Mouse (Mus musculus) adrenal gland (tissue): ENCODE data around the gene Syn2.

ENCODE experiments used
- intact Hi-C: fragments of 180-260 bp; cut with DNase I; formaldehyde crosslinking; loops from one replicate; pipeline ENCODE4 v1.15.1; 2025
- long read RNA-seq, 2 experiments: library from polyadenylated mRNA; unstranded; transcript quantifications; one replicate each; pipeline ENCODE4 v2.0.0; 2020; ENCODE audit warnings: borderline replicate concordance in 1 of 2; ENCODE audit not compliant: insufficient replicate concordance in 1 of 2

Gene Syn2
- long read RNA-seq, experiment 1, transcript Syn2-205 (11 exons, 2,386 nt): major isoform, 6 of 14 reads
- long read RNA-seq, experiment 1, transcript Syn2-201 (13 exons, 2,708 nt): major isoform, 6 of 14 reads
- long read RNA-seq, experiment 1, partial matches to known transcripts: 0 of 14 reads
- long read RNA-seq, experiment 1, other reads (novel, unspliced or antisense): 2 of 14 reads
- long read RNA-seq, experiment 2, transcript Syn2-201 (13 exons, 2,708 nt): minor isoform, 16 of 50 reads
- long read RNA-seq, experiment 2, transcript Syn2-205 (11 exons, 2,386 nt): major isoform, 28 of 50 reads
- long read RNA-seq, experiment 2, partial matches to known transcripts: 1 of 50 reads
- long read RNA-seq, experiment 2, other reads (novel, unspliced or antisense): 5 of 50 reads

DNA sequence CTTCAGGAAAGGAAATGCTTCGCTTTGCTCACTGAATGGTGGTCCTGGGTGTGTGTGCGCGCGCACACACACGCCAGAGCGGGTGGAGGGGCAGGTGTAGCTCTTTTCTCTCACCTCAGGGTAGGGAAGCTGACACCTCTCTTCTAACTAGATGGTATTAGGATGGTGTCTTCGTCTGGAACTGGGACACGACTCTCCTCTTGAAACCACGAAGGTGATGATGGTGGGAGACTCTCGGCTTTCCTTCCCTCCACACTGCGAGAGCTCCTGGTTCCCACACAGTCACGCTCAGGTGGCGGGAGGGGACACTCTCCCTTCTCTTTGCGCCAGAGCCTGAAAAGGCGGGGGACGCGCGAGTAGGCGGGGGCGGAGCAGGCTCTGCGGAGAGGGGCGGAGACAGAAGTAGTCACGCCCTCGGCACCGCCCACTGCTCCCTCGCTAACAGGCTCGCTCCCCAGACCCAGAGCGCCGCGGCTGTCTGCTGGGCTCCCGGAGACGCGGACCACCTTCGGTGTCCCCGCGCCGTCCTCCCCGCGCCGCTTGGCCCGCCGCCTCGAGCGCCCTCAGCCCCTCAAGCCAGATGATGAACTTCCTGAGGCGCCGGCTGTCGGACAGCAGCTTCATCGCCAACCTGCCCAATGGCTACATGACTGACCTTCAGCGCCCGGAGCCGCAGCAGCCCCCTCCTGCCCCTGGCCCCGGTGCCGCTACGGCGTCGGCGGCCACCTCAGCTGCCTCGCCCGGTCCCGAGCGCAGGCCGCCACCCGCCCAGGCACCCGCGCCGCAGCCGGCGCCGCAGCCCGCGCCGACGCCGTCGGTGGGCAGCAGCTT, at the start of gene Syn2:
Syn2 (plus strand) TSS at position 402 of the 831 bp plus-strand sequence.
- intact Hi-C loops: no loop called here

DNA sequence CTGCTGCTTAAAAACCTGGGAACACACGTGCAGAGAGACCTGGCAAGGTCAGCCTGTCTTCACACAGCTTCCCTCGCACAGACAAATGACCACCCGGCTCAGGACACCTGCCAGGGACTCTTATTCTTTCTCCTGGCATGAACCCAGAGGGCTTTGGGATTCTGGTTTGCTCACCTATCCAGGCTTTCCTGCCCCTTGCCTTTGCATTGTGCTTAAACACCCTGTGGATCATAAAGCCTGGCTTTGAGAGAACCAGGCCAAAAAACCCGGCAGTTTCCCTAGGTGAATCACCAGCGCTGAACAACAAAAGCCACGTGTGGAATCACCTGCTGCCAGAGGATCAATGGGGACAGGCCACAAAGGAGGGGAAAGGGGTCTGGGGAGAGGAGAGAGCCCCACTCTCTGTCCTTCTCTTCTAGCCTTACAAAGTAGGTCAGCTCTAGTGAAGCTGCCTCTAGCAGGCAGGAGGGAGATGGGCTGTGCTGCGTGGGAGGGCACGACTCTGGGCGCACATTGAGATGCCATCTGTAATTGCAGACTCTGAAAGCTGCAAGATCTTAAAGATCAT, 49.3 kb upstream of the Syn2 start:
- intact Hi-C loops: no loop called here

GRCm38 (mm10) chr6:115088314-115089106, 46.2 kb upstream of the Syn2 start:
- intact Hi-C loops: no loop called here

GRCm38 (mm10) chr6:115091737-115092136, 43.0 kb upstream of the Syn2 start:
- intact Hi-C loops: no loop called here

- intact Hi-C loops: no loop called here
Measured at GRCm38 (mm10) chr6:115102542-115102941, 32.2 kb upstream of the Syn2 start.

DNA sequence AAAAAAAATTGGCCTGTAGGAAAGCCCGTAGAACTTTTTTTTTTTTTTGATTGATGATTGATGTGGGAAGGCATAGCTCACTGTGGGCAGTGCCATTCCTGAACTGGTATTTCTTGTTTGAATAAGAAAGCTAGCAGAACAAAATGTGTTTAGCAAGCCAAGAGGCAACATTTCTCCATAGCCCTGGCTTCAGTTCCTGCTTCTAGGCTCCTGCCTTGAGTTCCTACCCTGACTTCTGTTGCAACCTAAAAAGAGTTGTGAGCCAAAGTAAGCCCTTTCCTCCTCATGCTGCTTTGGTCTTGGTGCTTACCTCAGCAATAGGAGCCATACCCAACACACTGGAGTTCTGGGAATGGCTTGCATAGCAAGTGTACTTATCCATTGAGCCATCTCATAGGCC, 23.3 kb upstream of the Syn2 start:
- intact Hi-C loops: no loop called here

GRCm38 (mm10) chr6:115122181-115122580, 12.5 kb upstream of the Syn2 start:
- intact Hi-C loops: no loop called here

GRCm38 (mm10) chr6:115123262-115124201, 11.2 kb upstream of the Syn2 start:
- intact Hi-C loops: no loop called here

DNA sequence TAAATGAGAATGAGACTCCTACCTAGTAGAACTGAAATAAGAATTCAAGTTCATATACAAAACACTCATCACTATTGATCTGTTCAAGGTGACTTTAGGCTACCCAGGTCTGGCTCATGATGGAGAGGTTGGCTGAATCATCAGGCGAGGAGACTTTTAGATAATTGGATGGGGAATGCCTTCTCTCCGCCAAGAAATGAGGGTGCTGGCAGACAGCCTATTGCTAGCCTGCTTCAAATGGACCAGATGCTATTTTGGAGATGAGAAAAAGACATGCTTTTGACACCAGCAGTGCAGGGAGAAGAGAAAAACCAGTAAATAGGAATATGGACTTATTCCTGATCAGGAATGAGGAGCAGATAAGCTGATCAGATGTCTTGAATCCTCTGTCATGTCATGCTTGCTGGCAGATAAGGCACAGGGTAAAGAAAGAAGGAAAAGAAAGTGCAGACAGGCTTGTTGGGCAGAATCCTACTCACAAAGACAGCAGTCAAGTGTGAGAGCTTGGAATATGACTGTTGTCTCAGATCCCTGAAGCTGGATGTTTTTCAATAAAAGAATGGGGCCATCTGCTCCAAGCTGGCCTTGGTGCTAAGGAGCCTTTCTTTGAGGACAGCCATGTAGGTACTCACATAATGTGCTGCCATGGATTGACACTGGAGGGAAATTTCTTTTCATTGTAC, 9.9 kb upstream of the Syn2 start:
- intact Hi-C loops: no loop called here

- intact Hi-C loops: no loop called here
Measured at GRCm38 (mm10) chr6:115125358-115125720, 9.4 kb upstream of the Syn2 start.

GRCm38 (mm10) chr6:115126232-115126785, 8.4 kb upstream of the Syn2 start:
- intact Hi-C loops: no loop called here

DNA sequence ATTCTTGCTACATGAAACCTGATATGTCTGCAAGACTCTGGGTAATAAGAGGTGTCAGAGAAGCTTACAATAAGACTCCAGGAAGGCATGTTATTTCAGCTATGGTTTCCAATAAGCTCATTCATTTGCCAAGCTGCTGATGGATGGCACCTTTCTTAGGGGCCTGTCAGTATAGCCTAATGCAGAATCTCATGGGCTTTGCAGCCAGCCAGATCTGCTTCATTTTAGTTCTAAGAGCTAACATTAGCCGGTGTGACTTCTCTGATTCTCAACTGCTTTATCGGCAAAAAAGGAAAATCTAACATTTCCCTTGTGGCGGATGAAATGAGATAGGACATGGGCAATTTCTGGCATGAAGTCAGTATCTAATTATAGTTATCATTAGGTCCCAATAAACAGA, 7.9 kb upstream of the Syn2 start:
- intact Hi-C loops: no loop called here

DNA sequence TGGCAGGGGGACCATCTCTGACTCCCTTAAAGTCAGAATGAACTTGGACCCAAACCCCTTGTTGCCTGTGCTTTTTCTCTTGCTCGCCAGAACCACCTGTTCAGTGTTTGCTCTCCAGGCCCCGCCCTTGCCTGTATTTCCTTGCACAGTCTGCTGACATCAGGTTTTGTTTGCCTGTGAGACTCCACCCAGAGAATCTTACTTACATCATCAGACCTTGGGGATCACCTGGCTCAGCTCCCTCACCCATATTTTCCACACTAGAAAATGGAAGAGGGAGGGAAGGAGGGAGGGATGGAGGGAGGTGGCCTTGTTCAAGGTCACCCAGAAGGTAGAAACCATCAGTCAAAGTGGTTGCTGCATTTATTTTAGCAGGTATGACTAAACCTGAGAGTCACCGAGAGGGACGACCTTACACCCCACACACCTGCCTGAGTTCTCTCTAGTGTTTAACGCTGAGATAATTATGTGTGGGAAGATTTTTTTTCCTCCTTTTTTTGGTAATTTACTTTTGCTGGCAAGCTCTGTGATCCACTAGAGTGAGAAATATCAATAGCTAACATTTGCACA, 7.4 kb upstream of the Syn2 start:
- intact Hi-C loops: no loop called here

GRCm38 (mm10) chr6:115135332-115135649, 589 bp downstream of the Syn2 start:
- intact Hi-C loops: no loop called here

GRCm38 (mm10) chr6:115136156-115136555, 1.5 kb downstream of the Syn2 start:
- intact Hi-C loops: no loop called here

- intact Hi-C loops: no loop called here
Measured at GRCm38 (mm10) chr6:115141446-115141845, 6.7 kb downstream of the Syn2 start.

- intact Hi-C loops: no loop called here
Measured at GRCm38 (mm10) chr6:115161175-115161574, 26.5 kb downstream of the Syn2 start.

DNA sequence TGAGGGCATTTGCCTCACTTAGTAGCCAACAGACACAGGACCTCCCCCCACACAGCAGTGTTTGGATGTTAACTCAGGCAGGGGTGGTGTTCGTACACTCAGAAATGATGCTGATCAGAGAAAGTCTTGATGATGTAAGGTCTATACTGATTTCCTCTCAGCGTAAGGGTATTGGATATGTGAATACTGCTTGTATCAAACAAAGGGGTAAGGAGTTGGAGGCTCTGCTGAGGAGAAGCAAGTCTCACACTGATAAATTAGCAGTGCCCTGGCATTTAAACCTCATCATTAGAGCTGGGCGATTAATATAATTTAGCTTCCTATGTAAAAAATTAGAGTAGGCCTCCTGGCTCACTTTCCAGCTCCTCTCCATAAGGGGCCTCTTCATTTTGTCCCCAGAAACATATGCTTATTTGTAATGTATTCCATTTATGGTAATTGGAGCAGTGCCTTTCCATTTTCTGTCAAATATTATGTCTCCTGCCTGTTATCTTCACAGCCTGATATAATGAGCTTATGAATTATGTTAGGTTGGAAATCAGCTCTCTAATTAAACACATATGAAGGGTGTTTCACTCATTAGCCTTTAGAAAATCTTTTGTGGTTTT, 31.3 kb downstream of the Syn2 start:
- intact Hi-C loops: no loop called here

GRCm38 (mm10) chr6:115168921-115169320, 34.2 kb downstream of the Syn2 start:
- intact Hi-C loops: no loop called here
